Mouse (Mus musculus) midbrain, embryonic 16.5 days (tissue): ENCODE data around the gene 9330161L09Rik. TPM values are rescaled to one million over a fixed set of nuclear protein-coding genes. Genes with fewer than 3 reads are reported as not detected.

Experiments
- ATAC-seq: fragments of 200-750 bp; cut with Nextera tagmentation; 2 replicates; pipeline ENCODE4 v1.8.0; 2017; ENCODE audit warnings: moderate TSS enrichment
- H3K27ac ChIP-seq: fragments of 300-500 bp; sonication (generic); 2 replicates; pipeline ENCODE4 v1.5.1; 2014; ENCODE audit warnings: mild to moderate bottlenecking, low read length, mixed read lengths
- H3K27me3 ChIP-seq: fragments of 300-500 bp; sonication (generic); 2 replicates; pipeline ENCODE4 v1.6.1; 2014; ENCODE audit warnings: low read depth, low read length, mixed read lengths; ENCODE audit not compliant: control insufficient read depth, insufficient read depth
- H3K36me3 ChIP-seq: fragments of 300-500 bp; sonication (generic); 2 replicates; pipeline ENCODE4 v1.6.1; 2014; ENCODE audit warnings: mild to moderate bottlenecking, low read length, moderate library complexity, mixed read lengths; ENCODE audit not compliant: control insufficient read depth, insufficient read depth
- H3K4me1 ChIP-seq: fragments of 300-500 bp; sonication (generic); 2 replicates; pipeline ENCODE4 v1.6.1; 2014; ENCODE audit warnings: mild to moderate bottlenecking, low read length, mixed read lengths; ENCODE audit not compliant: control insufficient read depth, insufficient read depth
- H3K4me2 ChIP-seq: fragments of 300-500 bp; sonication (generic); 2 replicates; pipeline ENCODE4 v1.6.1; 2014; ENCODE audit warnings: mild to moderate bottlenecking, low read length, mixed read lengths
- H3K4me3 ChIP-seq: fragments of 300-500 bp; sonication (generic); 2 replicates; pipeline ENCODE4 v1.5.1; 2014; ENCODE audit warnings: low read depth, mild to moderate bottlenecking, low read length, moderate library complexity, mixed read lengths
- H3K9ac ChIP-seq: fragments of 300-500 bp; sonication (generic); 2 replicates; pipeline ENCODE4 v1.6.1; 2014; ENCODE audit warnings: low read depth, low read length, mixed read lengths
- H3K9me3 ChIP-seq: fragments of 300-500 bp; sonication (generic); replicated peaks from 2 replicates; pipeline ENCODE4 v1.6.1; 2014; ENCODE audit warnings: mild to moderate bottlenecking, low read length, mixed read lengths; ENCODE audit not compliant: control insufficient read depth, poor library complexity, severe bottlenecking
- WGBS: fragments of 180-500 bp; shearing (Covaris S2); extraction: QIAGEN DNeasy Blood & Tissue Kit; methylation state at CpG from one replicate; pipeline ENCODE4 v1.1.7; 2014; 5-methylcytosine and 5-hydroxymethylcytosine counted together
- polyA plus RNA-seq: library from polyadenylated mRNA; unstranded; fragments of >200 nt; fragmentation: Nextera tagmentation; extraction: Ambion mirVana; gene quantifications from 2 replicates; pipeline ENCODE4 v1.2.1, GENCODE M21; 2015

9330161L09Rik gene
- polyA plus RNA-seq, 1 experiment from 2014 or later, result 1.2 TPM

- Histone ChIP-seq H3K27ac (no peak overlapping the region), H3K36me3 (no peaks in the 10 kb centered on the region), H3K4me3 (no peak overlapping the region), H3K4me2 (no peak overlapping the region), H3K4me1 (no peaks in the 10 kb centered on the region), H3K27me3 (no peaks in the 10 kb centered on the region), H3K9ac (no peak overlapping the region), H3K9me3 (no peaks in the 10 kb centered on the region)
- 86% methylated on average over 8 of the region's 8 CpGs for WGBS
- ATAC-seq, result no peak
These were observed 46.8 kb downstream of the 9330161L09Rik start for GRCm38 (mm10) chr12:103360812-103361211.

GRCm38 (mm10) chr12:103358951-103359801 lies 48.4 kb downstream of the 9330161L09Rik start:
- Histone ChIP-seq H3K27me3 (no peaks in the 10 kb centered on the region), H3K27ac (no peak overlapping the region), H3K4me3 (no peak overlapping the region), H3K4me1 (no peaks in the 10 kb centered on the region), H3K36me3 (no peaks in the 10 kb centered on the region), H3K4me2 (no peak overlapping the region), H3K9me3 (no peaks in the 10 kb centered on the region), H3K9ac (no peak overlapping the region)
- 57% methylated on average over 4 of the region's 4 CpGs for WGBS
- no peak for ATAC-seq

GRCm38 (mm10) chr12:103358216-103358615 lies 49.4 kb downstream of the 9330161L09Rik start:
- Histone ChIP-seq H3K9me3 (no peaks in the 10 kb centered on the region), H3K36me3 (no peaks in the 10 kb centered on the region), H3K4me2 (no peak overlapping the region), H3K27ac (no peak overlapping the region), H3K4me3 (no peak overlapping the region), H3K4me1 (no peaks in the 10 kb centered on the region), H3K27me3 (no peaks in the 10 kb centered on the region), H3K9ac (no peak overlapping the region)
- WGBS, result 79% methylated on average over 8 of the region's 8 CpGs
- ATAC-seq, result no peak

Other genes with a start within 250 kb of the 9330161L09Rik start
- gene Prima1, start 165.7 kb downstream of the 9330161L09Rik start, polyA plus RNA-seq, result 0.48 and 0.55 TPM in 2 replicates
- gene Fam181a, start 96.8 kb downstream of the 9330161L09Rik start, polyA plus RNA-seq, result 5.3 and 7.7 TPM in 2 replicates
- gene Asb2, start 51.8 kb downstream of the 9330161L09Rik start, polyA plus RNA-seq, result 0.80 and 0.82 TPM in 2 replicates
- gene Otub2, start 19.1 kb downstream of the 9330161L09Rik start, polyA plus RNA-seq, result 23.5 and 24.4 TPM in 2 replicates
- 150 and 155 TPM in 2 replicates for gene Ddx24, start 18.0 kb upstream of the 9330161L09Rik start, polyA plus RNA-seq
- gene Ifi27, start 26.4 kb upstream of the 9330161L09Rik start, polyA plus RNA-seq, result 10.0 and 12.3 TPM in 2 replicates
- 1.6 and 2.3 TPM in 2 replicates for gene Ifi27l2a, start 35.9 kb upstream of the 9330161L09Rik start, polyA plus RNA-seq
- gene Ifi27l2b, start 49.4 kb upstream of the 9330161L09Rik start, polyA plus RNA-seq, result not detected in 2 replicates
- gene Ppp4r4, start 124.5 kb upstream of the 9330161L09Rik start, polyA plus RNA-seq, result 2.8 and 3.6 TPM in 2 replicates
- gene Serpina10, start 223.6 kb upstream of the 9330161L09Rik start, polyA plus RNA-seq, result not detected in 2 replicates
- not detected in 2 replicates for gene Serpina6, start 249.4 kb upstream of the 9330161L09Rik start, polyA plus RNA-seq